Mouse (Mus musculus): ENCODE measurements at regions not wholly inside any gene's neighbourhood (a gene's known extent, or its start where the extent isn't known, plus 50 kb on each side); places are given as distances from the start of the nearest gene placed in this dataset.

DNA sequence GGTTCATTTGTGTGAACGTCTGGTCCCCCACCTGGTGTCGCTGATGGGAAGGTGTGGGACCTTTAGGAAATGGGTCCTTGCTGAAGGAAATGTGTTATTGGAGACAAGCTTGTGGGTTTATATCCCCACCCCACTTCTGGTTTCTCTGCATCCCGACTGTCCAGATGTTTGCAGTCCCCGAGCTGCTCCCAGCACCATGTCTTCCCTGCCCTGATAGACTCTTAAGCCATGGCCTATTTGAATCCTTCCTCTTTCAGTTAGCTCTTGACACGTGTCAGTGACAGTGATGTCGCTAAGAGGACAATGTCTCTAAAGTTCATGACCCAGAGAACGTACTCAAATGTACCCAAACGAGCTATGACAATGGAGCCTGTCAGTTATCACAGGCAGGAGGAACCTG lies 77.7 kb upstream of the Kcng1 start:
- dilution Hi-C loops (cut with MboI; ENCODE audit: extremely low pct_ligation_motif_present, extremely low pct_unique_long_range_greater_than_20kb, low sequenced_read_pairs) = no loop called here
- Histone ChIP-seq H3K4me1 (ENCODE audit: control insufficient read depth in 1 of 2, insufficient read depth in 2 of 2) (no peaks in the 10 kb centered on the region), H3K4me2 (ENCODE audit: insufficient read depth, low read depth, poor library complexity, severe bottlenecking) (no peak overlapping the region), H3K27ac (ENCODE audit: insufficient read depth, low read depth) (no peak overlapping the region), H3K9me3 (replicated peaks; ENCODE audit: low read length) (peaks cover 8% of the 10 kb centered on the region), H3K9ac (ENCODE audit: insufficient read depth, low read depth) (no peak overlapping the region), H3K79me2 (replicated peaks; ENCODE audit: control insufficient read depth, extremely low read depth, insufficient read depth, poor library complexity, severe bottlenecking) (no peaks in the 10 kb centered on the region), H3K36me3 (replicated peaks in 1 of 2; ENCODE audit: control insufficient read depth in 1 of 2, insufficient read depth in 1 of 2, low read length in 1 of 2) (no peaks in the 10 kb centered on the region), H3K27me3 (replicated peaks) (peaks cover 73% of the 10 kb centered on the region), H3K4me3 (replicated peaks in 1 of 3; ENCODE audit: low read depth in 2 of 3, low read length in 2 of 3, poor library complexity in 1 of 3) (no peak overlapping the region)
- DNase-seq (ENCODE audit: extremely low read depth) = no peak
- no peak for TF ChIP-seq MEF2A (IDR thresholded peaks at IDR 0.05; ENCODE audit: borderline replicate concordance, low read depth, low read length)
- in situ Hi-C loops (cut with MboI; ENCODE audit: low pct_ligation_motif_present, low pct_unique_long_range_greater_than_20kb, low sequenced_read_pairs) = no loop called here

- in situ Hi-C loops (cut with MboI; ENCODE audit: low pct_ligation_motif_present, low pct_unique_long_range_greater_than_20kb, low sequenced_read_pairs) = no loop called here
These were observed 77.0 kb upstream of the Kcng1 start for GRCm38 (mm10) chr2:168358551-168358950.

GRCm38 (mm10) chr2:168357815-168358214 lies 76.3 kb upstream of the Kcng1 start:
- no peak overlapping the region for H3K4me3 ChIP-seq (replicated peaks in 1 of 3; ENCODE audit: low read depth in 2 of 3, low read length in 2 of 3, poor library complexity in 1 of 3)
- in situ Hi-C loops (cut with MboI; ENCODE audit: low pct_ligation_motif_present, low pct_unique_long_range_greater_than_20kb, low sequenced_read_pairs) = no loop called here
- H3K27ac ChIP-seq (ENCODE audit: insufficient read depth, low read depth) = no peak overlapping the region
- H3K4me2 ChIP-seq (ENCODE audit: insufficient read depth, low read depth, poor library complexity, severe bottlenecking) = no peak overlapping the region
- peak; percentile 12 for DNase-seq (ENCODE audit: extremely low read depth)
- no peak overlapping the region for H3K9ac ChIP-seq (ENCODE audit: insufficient read depth, low read depth)
- dilution Hi-C loops (cut with MboI; ENCODE audit: extremely low pct_ligation_motif_present, extremely low pct_unique_long_range_greater_than_20kb, low sequenced_read_pairs) = no loop called here
- TF ChIP-seq HCFC1 (IDR thresholded peaks at IDR 0.05; ENCODE audit: low read depth, low read length) (no peak), RAD21 (IDR thresholded peaks at IDR 0.05; ENCODE audit: low read depth, low read length) (peak; percentile 36), SMC3 (IDR thresholded peaks at IDR 0.05; ENCODE audit: low read depth, low read length) (peak; percentile 29; the same call in 1 of the 2 replicates), CTCF (conservative IDR thresholded peaks at IDR 0.05 in 1 of 2, IDR thresholded peaks at IDR 0.05 in 1 of 2; ENCODE audit: low read depth in 2 of 2, low read length in 2 of 2) (peak in 1 of 2 experiments; percentile 57; a peak in 2 of 4 replicates), RCOR1 (conservative IDR thresholded peaks at IDR 0.05; ENCODE audit: low read depth, low read length) (no peak)
- no peaks in the 10 kb centered on the region for H3K79me2 ChIP-seq (replicated peaks; ENCODE audit: control insufficient read depth, extremely low read depth, insufficient read depth, poor library complexity, severe bottlenecking)
- H3K4me1 ChIP-seq (ENCODE audit: control insufficient read depth in 1 of 2, insufficient read depth in 2 of 2) = no peaks in the 10 kb centered on the region
- no peaks in the 10 kb centered on the region for H3K36me3 ChIP-seq (replicated peaks in 1 of 2; ENCODE audit: control insufficient read depth in 1 of 2, insufficient read depth in 1 of 2, low read length in 1 of 2)
- peaks cover 77% of the 10 kb centered on the region for H3K27me3 ChIP-seq (replicated peaks)
- peaks cover 8% of the 10 kb centered on the region for H3K9me3 ChIP-seq (replicated peaks; ENCODE audit: low read length)

More at GRCm38 (mm10) chr2:168358551-168358950, 77.0 kb upstream of the Kcng1 start:
- no peak for TF ChIP-seq KAT2A (IDR thresholded peaks at IDR 0.05; ENCODE audit: insufficient replicate concordance, low read length)
- no peak for TF ChIP-seq SMC3 (IDR thresholded peaks at IDR 0.05; ENCODE audit: low read depth, low read length)
- TF ChIP-seq TCF12 (IDR thresholded peaks at IDR 0.05; ENCODE audit: low read depth, low read length) = no peak
- no peak for TF ChIP-seq HCFC1 (IDR thresholded peaks at IDR 0.05; ENCODE audit: low read depth, low read length)
- no peak for TF ChIP-seq USF1 (IDR thresholded peaks at IDR 0.05; ENCODE audit: low read depth, low read length)
- no peak for TF ChIP-seq RCOR1 (conservative IDR thresholded peaks at IDR 0.05; ENCODE audit: low read depth, low read length)
- TF ChIP-seq MXI1 (IDR thresholded peaks at IDR 0.05; ENCODE audit: low read depth, low read length) = no peak
- no peak for TF ChIP-seq ZKSCAN1 (IDR thresholded peaks at IDR 0.05; ENCODE audit: borderline replicate concordance, low read depth, low read length)
- no peak for TF ChIP-seq GABPA (IDR thresholded peaks at IDR 0.05; ENCODE audit: insufficient replicate concordance, low read depth, low read length)
- DNase-seq (ENCODE audit: extremely low read depth) = no peak
- Histone ChIP-seq H3K4me1 (ENCODE audit: control insufficient read depth in 1 of 2, insufficient read depth in 2 of 2) (no peaks in the 10 kb centered on the region), H3K36me3 (replicated peaks in 1 of 2; ENCODE audit: control insufficient read depth in 1 of 2, insufficient read depth in 1 of 2, low read length in 1 of 2) (no peaks in the 10 kb centered on the region), H3K9me3 (replicated peaks; ENCODE audit: low read length) (peaks cover 8% of the 10 kb centered on the region), H3K79me2 (replicated peaks; ENCODE audit: control insufficient read depth, extremely low read depth, insufficient read depth, poor library complexity, severe bottlenecking) (no peaks in the 10 kb centered on the region), H3K27me3 (replicated peaks) (peaks cover 73% of the 10 kb centered on the region), H3K4me3 (replicated peaks in 1 of 3; ENCODE audit: low read depth in 2 of 3, low read length in 2 of 3, poor library complexity in 1 of 3) (no peak overlapping the region), H3K9ac (ENCODE audit: insufficient read depth, low read depth) (no peak overlapping the region), H3K4me2 (ENCODE audit: insufficient read depth, low read depth, poor library complexity, severe bottlenecking) (no peak overlapping the region), H3K27ac (ENCODE audit: insufficient read depth, low read depth) (no peak overlapping the region)
- dilution Hi-C loops (cut with MboI; ENCODE audit: extremely low pct_ligation_motif_present, extremely low pct_unique_long_range_greater_than_20kb, low sequenced_read_pairs) = no loop called here

Data from CH12.LX (cell line).